Mouse (Mus musculus): ENCODE measurements around the gene Gm853. TPM values are rescaled to one million over a fixed set of nuclear protein-coding genes. Genes with fewer than 3 reads are reported as not detected.
"Not testable (repeated sequence)": the region's sequence is repeated elsewhere in the genome, so short reads cannot be mapped to it uniquely, and the experiment has no call there.

Gene Gm853
- polyA plus RNA-seq, 1 experiment from 2014 or later, result 0.34 TPM

DNA sequence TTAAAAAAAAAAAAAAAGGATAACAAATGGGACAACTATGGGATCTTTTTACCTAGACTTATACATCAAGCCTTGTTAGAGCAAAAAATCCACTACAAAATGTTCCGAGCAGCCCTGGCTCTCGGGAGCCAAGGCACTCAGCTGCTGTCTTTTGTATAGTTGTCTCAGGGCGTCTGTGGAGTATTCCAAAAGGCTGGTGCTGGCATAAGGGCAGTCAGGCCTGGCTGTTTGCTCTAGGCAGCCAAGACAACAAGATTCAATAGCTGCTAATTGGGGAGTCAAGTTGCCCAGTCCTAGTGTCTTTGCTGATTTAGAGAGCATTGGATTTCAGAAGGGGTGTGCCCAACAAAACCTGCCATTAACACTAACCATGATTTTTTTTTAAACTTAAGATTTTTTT lies 26.4 kb upstream of the Gm853 start:
- H3K9me3 ChIP-seq, result no peaks in the 10 kb centered on the region
- H3K27ac ChIP-seq (replicated peaks), result 0 out of 2 replicates have a peak overlapping the region, but pooled peaks have one; percentile 29
- peaks cover 23% of the 10 kb centered on the region for H3K36me3 ChIP-seq
- no peak overlapping the region for H3K4me3 ChIP-seq
- H3K9ac ChIP-seq (replicated peaks), result no peak overlapping the region
- H3K4me2 ChIP-seq (replicated peaks), result no peak overlapping the region
- no peaks in the 10 kb centered on the region for H3K27me3 ChIP-seq
- WGBS, result 38% methylated on average over 3 of the region's 3 CpGs
- ATAC-seq (replicated peaks), result 0 out of 2 replicates have a peak, but pooled peaks have one; percentile 18
- H3K4me1 ChIP-seq, result no peaks in the 10 kb centered on the region

DNA sequence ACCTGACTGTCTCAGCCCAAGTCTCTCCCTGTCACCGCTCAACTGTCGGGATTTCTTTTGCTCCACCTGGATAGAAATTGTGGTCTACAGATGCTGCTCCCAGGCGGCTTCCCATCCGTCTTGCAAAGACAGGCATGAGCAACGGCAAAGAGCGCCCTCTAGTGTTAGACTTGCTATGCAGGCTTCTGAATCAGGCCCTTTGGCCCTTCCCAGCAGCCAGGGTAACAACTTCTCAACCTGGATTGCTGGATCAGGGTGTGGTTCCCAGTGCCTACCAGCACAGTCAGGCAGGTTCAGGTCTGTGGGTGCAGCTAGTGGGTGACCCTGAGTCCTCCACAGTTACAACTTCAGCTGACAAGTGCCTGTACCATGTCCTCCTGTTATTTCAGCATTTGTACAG lies 23.9 kb upstream of the Gm853 start:
- no peaks in the 10 kb centered on the region for H3K9me3 ChIP-seq

DNA sequence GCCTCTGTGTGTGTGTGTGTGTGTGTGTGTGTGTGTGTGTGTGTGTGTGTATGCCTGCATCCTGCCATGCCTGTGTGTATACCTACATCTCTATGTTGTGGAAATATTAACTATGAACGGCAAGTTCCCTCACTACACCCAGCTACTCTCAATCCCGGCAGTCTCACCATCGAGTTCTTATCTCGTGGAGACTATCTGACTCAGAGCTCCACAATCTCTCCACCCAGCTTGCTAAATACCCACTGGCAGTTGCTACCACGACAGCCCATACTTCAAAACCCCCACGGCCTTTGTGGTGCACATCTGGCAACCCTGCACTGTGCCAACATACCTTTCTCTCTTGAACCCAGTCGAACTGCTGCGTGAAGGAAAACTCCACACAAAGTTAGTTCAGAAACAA lies 22.5 kb upstream of the Gm853 start:
- no peaks in the 10 kb centered on the region for H3K9me3 ChIP-seq
- no peak overlapping the region for H3K27ac ChIP-seq (replicated peaks)
- no peak overlapping the region for H3K4me2 ChIP-seq (replicated peaks)
- no peak for ATAC-seq (replicated peaks)
- H3K4me1 ChIP-seq, result no peaks in the 10 kb centered on the region
- no peaks in the 10 kb centered on the region for H3K36me3 ChIP-seq
- WGBS, result 84% methylated on average over 8 of the region's 8 CpGs
- no peaks in the 10 kb centered on the region for H3K27me3 ChIP-seq
- no peak overlapping the region for H3K4me3 ChIP-seq
- no peak overlapping the region for H3K9ac ChIP-seq (replicated peaks)

More for the DNA sequence above, 23.9 kb upstream of the Gm853 start:
- Histone ChIP-seq H3K4me3 (no peak overlapping the region), H3K9ac (replicated peaks) (no peak overlapping the region), H3K27ac (replicated peaks) (no peak overlapping the region), H3K4me2 (replicated peaks) (no peak overlapping the region), H3K4me1 (no peaks in the 10 kb centered on the region), H3K36me3 (peaks cover 5% of the 10 kb centered on the region; the same call in 1 of the 2 replicates), H3K27me3 (no peaks in the 10 kb centered on the region)
- ATAC-seq (replicated peaks), result no peak
- 2% methylated on average over 6 of the region's 6 CpGs for WGBS

GRCm38 (mm10) chr4:130243621-130244020 lies 21.4 kb upstream of the Gm853 start:
- H3K4me1 ChIP-seq; H3K4me3 ChIP-seq; H3K9me3 ChIP-seq; H3K36me3 ChIP-seq; H3K4me2 ChIP-seq (replicated peaks); H3K27me3 ChIP-seq; ATAC-seq (replicated peaks); H3K9ac ChIP-seq (replicated peaks); H3K27ac ChIP-seq (replicated peaks): not testable (repeated sequence)
- WGBS, result 63% methylated on average over 1 of the region's 1 CpGs

DNA sequence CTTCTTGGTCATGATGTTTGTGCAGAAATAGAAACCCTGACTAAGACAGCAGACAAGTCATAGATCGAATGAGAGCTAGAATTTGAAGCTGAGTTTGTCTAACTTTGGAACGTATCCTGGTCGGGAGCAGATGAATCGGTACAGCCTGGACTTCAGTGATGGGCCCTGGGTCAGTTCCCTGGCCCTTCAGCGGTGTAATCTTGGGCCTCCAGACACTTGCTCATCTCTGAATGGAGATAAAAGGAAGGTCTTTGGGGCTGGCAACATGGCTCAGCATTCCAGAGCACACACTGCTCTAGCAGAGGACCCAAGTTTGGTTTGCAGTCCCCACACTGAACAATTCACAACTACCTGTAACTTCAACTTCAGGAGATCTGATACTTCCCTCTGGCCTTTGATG lies 20.8 kb upstream of the Gm853 start:
- ATAC-seq (replicated peaks), result no peak
- 88% methylated on average over 5 of the region's 5 CpGs for WGBS

DNA sequence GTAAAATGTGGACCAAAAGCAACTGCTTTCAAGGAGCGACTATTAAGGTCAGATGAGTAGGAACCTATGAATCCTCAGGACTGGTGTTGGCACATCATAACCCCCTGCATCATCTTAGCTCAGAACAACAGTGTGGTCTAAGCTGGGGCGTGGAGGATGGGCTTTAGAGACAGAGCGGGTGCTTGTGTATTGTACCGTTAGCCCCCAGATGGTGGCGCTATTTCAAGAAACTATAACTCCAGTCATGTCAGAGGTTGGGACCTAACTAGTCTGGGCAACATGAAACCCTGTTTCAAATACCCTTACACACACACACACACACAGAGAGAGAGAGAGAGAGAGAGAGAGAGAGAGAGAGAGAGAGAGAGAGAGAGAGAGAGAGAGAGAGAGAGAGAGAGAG lies 18.5 kb upstream of the Gm853 start:
- 38% methylated on average over 5 of the region's 5 CpGs for WGBS
- no peak for ATAC-seq (replicated peaks)
- Histone ChIP-seq H3K4me2 (replicated peaks) (no peak overlapping the region), H3K9ac (replicated peaks) (no peak overlapping the region), H3K9me3 (no peaks in the 10 kb centered on the region), H3K36me3 (no peaks in the 10 kb centered on the region), H3K27me3 (no peaks in the 10 kb centered on the region), H3K4me3 (no peak overlapping the region), H3K27ac (replicated peaks) (no peak overlapping the region), H3K4me1 (no peaks in the 10 kb centered on the region)

More for the DNA sequence above, 20.8 kb upstream of the Gm853 start:
- no peak overlapping the region for H3K9ac ChIP-seq (replicated peaks)
- H3K4me1 ChIP-seq, result no peaks in the 10 kb centered on the region
- H3K36me3 ChIP-seq, result no peaks in the 10 kb centered on the region
- H3K4me2 ChIP-seq (replicated peaks), result no peak overlapping the region
- no peaks in the 10 kb centered on the region for H3K27me3 ChIP-seq
- H3K27ac ChIP-seq (replicated peaks), result no peak overlapping the region
- no peaks in the 10 kb centered on the region for H3K9me3 ChIP-seq
- no peak overlapping the region for H3K4me3 ChIP-seq

GRCm38 (mm10) chr4:130237607-130238006 lies 15.4 kb upstream of the Gm853 start:
- Histone ChIP-seq H3K27ac (replicated peaks) (no peak overlapping the region), H3K4me3 (no peak overlapping the region), H3K4me2 (replicated peaks) (no peak overlapping the region), H3K9ac (replicated peaks) (no peak overlapping the region), H3K4me1 (no peaks in the 10 kb centered on the region), H3K27me3 (no peaks in the 10 kb centered on the region), H3K36me3 (no peaks in the 10 kb centered on the region), H3K9me3 (no peaks in the 10 kb centered on the region)
- ATAC-seq (replicated peaks), result no peak
- 77% methylated on average over 4 of the region's 4 CpGs for WGBS

DNA sequence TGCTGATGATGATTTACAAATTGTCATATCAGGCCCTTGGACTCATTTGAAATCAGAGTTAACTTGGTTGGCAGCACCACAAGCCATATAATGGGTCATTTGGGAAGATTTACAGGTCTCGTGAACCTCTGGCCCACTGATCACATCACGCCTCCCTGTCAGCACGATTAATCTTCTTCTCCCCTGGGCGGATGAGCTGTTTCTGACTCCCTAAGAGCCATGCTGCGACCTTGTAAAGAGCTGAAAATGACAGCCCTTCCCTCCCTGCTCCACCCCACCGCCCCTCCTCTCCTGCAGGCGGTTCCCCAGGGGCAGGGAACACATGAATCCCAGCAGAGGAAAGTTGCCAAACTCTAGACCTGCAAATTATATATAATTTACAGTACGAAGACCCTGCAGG lies 14.2 kb upstream of the Gm853 start:
- Histone ChIP-seq H3K4me1 (no peaks in the 10 kb centered on the region), H3K4me2 (replicated peaks) (no peak overlapping the region), H3K27ac (replicated peaks) (no peak overlapping the region), H3K9ac (replicated peaks) (no peak overlapping the region), H3K9me3 (no peaks in the 10 kb centered on the region), H3K4me3 (no peak overlapping the region), H3K36me3 (no peaks in the 10 kb centered on the region), H3K27me3 (no peaks in the 10 kb centered on the region)
- 72% methylated on average over 8 of the region's 8 CpGs for WGBS
- no peak for ATAC-seq (replicated peaks)

- Histone ChIP-seq H3K4me3 (no peak overlapping the region), H3K36me3 (no peaks in the 10 kb centered on the region), H3K4me1 (no peaks in the 10 kb centered on the region), H3K4me2 (replicated peaks) (no peak overlapping the region), H3K9me3 (no peaks in the 10 kb centered on the region), H3K27ac (replicated peaks) (no peak overlapping the region), H3K9ac (replicated peaks) (no peak overlapping the region), H3K27me3 (no peaks in the 10 kb centered on the region)
- no peak for ATAC-seq (replicated peaks)
Measured at GRCm38 (mm10) chr4:130224071-130224470, 1.9 kb upstream of the Gm853 start.

GRCm38 (mm10) chr4:130220176-130220575 lies 2.0 kb downstream of the Gm853 start:
- no peak overlapping the region for H3K27ac ChIP-seq (replicated peaks)
- no peak for ATAC-seq (replicated peaks)
- 82% methylated on average over 9 of the region's 9 CpGs for WGBS

GRCm38 (mm10) chr4:130215392-130215791 lies 6.8 kb downstream of the Gm853 start:
- WGBS, result 89% methylated on average over 8 of the region's 8 CpGs
- Histone ChIP-seq H3K27ac (replicated peaks) (no peak overlapping the region), H3K4me3 (no peak overlapping the region), H3K9ac (replicated peaks) (no peak overlapping the region), H3K9me3 (no peaks in the 10 kb centered on the region), H3K27me3 (no peaks in the 10 kb centered on the region), H3K36me3 (no peaks in the 10 kb centered on the region), H3K4me2 (replicated peaks) (no peak overlapping the region), H3K4me1 (no peaks in the 10 kb centered on the region)
- ATAC-seq (replicated peaks), result no peak

More at GRCm38 (mm10) chr4:130220176-130220575, 2.0 kb downstream of the Gm853 start:
- Histone ChIP-seq H3K4me3 (no peak overlapping the region), H3K36me3 (no peaks in the 10 kb centered on the region), H3K4me1 (no peaks in the 10 kb centered on the region), H3K27me3 (no peaks in the 10 kb centered on the region), H3K9me3 (no peaks in the 10 kb centered on the region), H3K9ac (replicated peaks) (no peak overlapping the region), H3K4me2 (replicated peaks) (no peak overlapping the region)

- Histone ChIP-seq H3K9ac (replicated peaks) (no peak overlapping the region), H3K4me3 (no peak overlapping the region), H3K4me2 (replicated peaks) (no peak overlapping the region), H3K27me3 (no peaks in the 10 kb centered on the region), H3K27ac (replicated peaks) (no peak overlapping the region), H3K9me3 (no peaks in the 10 kb centered on the region), H3K4me1 (no peaks in the 10 kb centered on the region), H3K36me3 (no peaks in the 10 kb centered on the region)
- no peak for ATAC-seq (replicated peaks)
- 85% methylated on average over 10 of the region's 10 CpGs for WGBS
Measured at GRCm38 (mm10) chr4:130213857-130214256, 8.3 kb downstream of the Gm853 start.

- Histone ChIP-seq H3K36me3 (no peaks in the 10 kb centered on the region), H3K4me2 (replicated peaks) (no peak overlapping the region), H3K9ac (replicated peaks) (no peak overlapping the region), H3K27ac (replicated peaks) (no peak overlapping the region), H3K9me3 (no peaks in the 10 kb centered on the region), H3K4me1 (no peaks in the 10 kb centered on the region), H3K4me3 (no peak overlapping the region), H3K27me3 (no peaks in the 10 kb centered on the region)
- 91% methylated on average over 4 of the region's 4 CpGs for WGBS
- ATAC-seq (replicated peaks), result no peak
Measured at GRCm38 (mm10) chr4:130213197-130213596, 9.0 kb downstream of the Gm853 start.

All from forebrain, embryonic 15.5 days (tissue).